Mouse (Mus musculus): ENCODE results near the gene Fnip2.

DNA sequence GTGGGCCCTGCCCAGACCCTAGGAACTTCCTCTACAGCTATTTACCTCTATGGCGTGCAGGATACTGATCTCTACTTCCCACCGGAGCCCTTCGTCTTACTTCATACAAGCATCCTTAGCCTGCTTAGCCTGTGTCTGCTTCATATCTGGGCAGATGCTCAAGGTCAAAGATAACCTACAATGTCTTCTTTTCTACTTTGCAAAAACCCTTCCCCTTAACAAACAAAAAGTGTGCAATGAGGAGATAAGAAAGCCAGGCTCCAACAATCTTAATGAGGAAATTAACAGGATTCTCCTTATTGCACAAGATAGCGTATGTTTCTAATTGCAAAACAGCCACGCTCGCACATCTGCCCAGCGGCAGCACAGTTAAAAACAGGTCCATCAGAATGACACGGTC lies 89.2 kb downstream of the Fnip2 start:
- TF ChIP-seq CTCF (IDR thresholded peaks at IDR 0.05): no peak
- no peak for TF ChIP-seq POLR2A (IDR thresholded peaks at IDR 0.05; ENCODE audit: insufficient read depth, low read depth, low read length)
- TF ChIP-seq EP300 (IDR thresholded peaks at IDR 0.05; ENCODE audit: insufficient read depth, low read depth, low read length): no peak
